Mouse (Mus musculus) stomach, postnatal 0 days (tissue): Measurements from ENCODE around the gene Pdyn. TPM values are rescaled to one million over a fixed set of nuclear protein-coding genes. Genes with fewer than 3 reads are reported as not detected.

Experiments
- ATAC-seq: fragments of 200-750 bp; cut with Nextera tagmentation; 2 replicates; pipeline ENCODE4 v1.8.0; 2017; ENCODE audit not compliant: low FRiP score, low TSS enrichment
- DNase-seq: peaks from one replicate; pipeline ENCODE4 v3.0.0-alpha.2; 2016; ENCODE audit warnings: low spot score
- H3K27ac ChIP-seq: fragments of 300-500 bp; sonication (generic); replicated peaks from 2 replicates; pipeline ENCODE4 v1.5.1; 2014; ENCODE audit warnings: mild to moderate bottlenecking, control low read depth
- H3K27me3 ChIP-seq: fragments of 300-500 bp; sonication (generic); 2 replicates; pipeline ENCODE4 v1.6.1; 2014; ENCODE audit warnings: low read length; ENCODE audit not compliant: control insufficient read depth, insufficient read depth
- H3K36me3 ChIP-seq: fragments of 300-500 bp; sonication (generic); 2 replicates; pipeline ENCODE4 v1.6.1; 2014; ENCODE audit warnings: low read length, mixed read lengths; ENCODE audit not compliant: control insufficient read depth, insufficient read depth
- H3K4me1 ChIP-seq: fragments of 300-500 bp; sonication (generic); replicated peaks from 2 replicates; pipeline ENCODE4 v1.6.1; 2014; ENCODE audit warnings: antibody characterized with exemption; ENCODE audit not compliant: control insufficient read depth, insufficient read depth
- H3K4me2 ChIP-seq: fragments of 300-500 bp; sonication (generic); replicated peaks from 2 replicates; pipeline ENCODE4 v1.6.1; 2014; ENCODE audit warnings: low read depth, mild to moderate bottlenecking, control low read depth, moderate library complexity
- H3K4me3 ChIP-seq: fragments of 300-500 bp; sonication (generic); 2 replicates; pipeline ENCODE4 v1.5.1; 2014; ENCODE audit warnings: low read depth, low read length, control low read depth
- H3K9ac ChIP-seq: fragments of 300-500 bp; sonication (generic); 2 replicates; pipeline ENCODE4 v1.6.1; 2014; ENCODE audit warnings: mild to moderate bottlenecking, low read length, control low read depth, mixed read lengths
- H3K9me3 ChIP-seq: fragments of 300-500 bp; sonication (generic); 2 replicates; pipeline ENCODE4 v1.6.1; 2016; ENCODE audit warnings: low read length; ENCODE audit not compliant: control insufficient read depth
- CTCF ChIP-seq: IDR thresholded peaks from 2 replicates; pipeline ENCODE4 v1.5.1; 2016; ENCODE audit warnings: antibody characterized with exemption, low read depth, mild to moderate bottlenecking, moderate library complexity
- EP300 ChIP-seq: optimal IDR thresholded peaks from 2 replicates; pipeline ENCODE3; 2016; ENCODE audit warnings: antibody characterized with exemption
- WGBS: fragments of 180-500 bp; shearing (Covaris S2); extraction: QIAGEN DNeasy Blood & Tissue Kit; methylation state at CpG from one replicate; pipeline ENCODE4 v1.1.7; 2014; 5-methylcytosine and 5-hydroxymethylcytosine counted together
- polyA plus RNA-seq: library from polyadenylated mRNA; unstranded; fragments of >200 nt; fragmentation: Nextera tagmentation; extraction: Ambion mirVana; gene quantifications from 2 replicates; pipeline ENCODE4 v1.2.1, GENCODE M21; 2015

The Pdyn gene
- polyA plus RNA-seq, 1 experiment from 2014 or later = 0.08 TPM

- H3K9me3 ChIP-seq = no peaks in the 10 kb centered on the region
- ATAC-seq = no peak
Measured at GRCm38 (mm10) chr2:129671911-129672310, 27.7 kb downstream of the Pdyn start.

GRCm38 (mm10) chr2:129662484-129662883 lies 37.2 kb downstream of the Pdyn start:
- no peak for ATAC-seq
- 71% methylated on average over 4 of the region's 4 CpGs for WGBS
- no peak overlapping the region for H3K9ac ChIP-seq

More at GRCm38 (mm10) chr2:129671911-129672310, 27.7 kb downstream of the Pdyn start:
- Histone ChIP-seq H3K27me3 (no peaks in the 10 kb centered on the region), H3K4me1 (no peaks in the 10 kb centered on the region), H3K9ac (no peak overlapping the region), H3K4me3 (no peak overlapping the region), H3K4me2 (no peak overlapping the region), H3K36me3 (no peaks in the 10 kb centered on the region), H3K27ac (no peak overlapping the region)
- TF ChIP-seq CTCF = no peak
- TF ChIP-seq EP300 = no peak
- DNase-seq = no peak
- WGBS = 66% methylated on average over 4 of the region's 4 CpGs

GRCm38 (mm10) chr2:129660020-129660419 lies 39.6 kb downstream of the Pdyn start:
- DNase-seq = no peak
- Histone ChIP-seq H3K36me3 (no peaks in the 10 kb centered on the region), H3K4me3 (no peak overlapping the region), H3K27ac (no peak overlapping the region), H3K4me1 (no peaks in the 10 kb centered on the region), H3K4me2 (no peak overlapping the region), H3K27me3 (no peaks in the 10 kb centered on the region), H3K9ac (no peak overlapping the region), H3K9me3 (no peaks in the 10 kb centered on the region)
- no peak for ATAC-seq
- WGBS = 62% methylated on average over 6 of the region's 6 CpGs
- no peak for TF ChIP-seq EP300
- TF ChIP-seq CTCF = peak; percentile 57

More at GRCm38 (mm10) chr2:129662484-129662883, 37.2 kb downstream of the Pdyn start:
- no peak overlapping the region for H3K4me2 ChIP-seq
- TF ChIP-seq EP300 = no peak
- no peak for TF ChIP-seq CTCF
- no peak overlapping the region for H3K27ac ChIP-seq
- no peaks in the 10 kb centered on the region for H3K27me3 ChIP-seq
- H3K36me3 ChIP-seq = no peaks in the 10 kb centered on the region
- DNase-seq = no peak
- H3K9me3 ChIP-seq = no peaks in the 10 kb centered on the region
- H3K4me1 ChIP-seq = no peaks in the 10 kb centered on the region
- H3K4me3 ChIP-seq = no peak overlapping the region

- Histone ChIP-seq H3K27me3 (no peaks in the 10 kb centered on the region), H3K9ac (no peak overlapping the region), H3K27ac (no peak overlapping the region), H3K9me3 (no peaks in the 10 kb centered on the region), H3K4me1 (no peaks in the 10 kb centered on the region), H3K36me3 (no peaks in the 10 kb centered on the region), H3K4me2 (no peak overlapping the region), H3K4me3 (no peak overlapping the region)
- 78% methylated on average over 4 of the region's 4 CpGs for WGBS
- ATAC-seq = no peak
- TF ChIP-seq CTCF = no peak
- TF ChIP-seq EP300 = no peak
- DNase-seq = no peak
Measured at GRCm38 (mm10) chr2:129658796-129659195, 40.8 kb downstream of the Pdyn start.

GRCm38 (mm10) chr2:129655033-129655432 lies 44.6 kb downstream of the Pdyn start:
- no peaks in the 10 kb centered on the region for H3K36me3 ChIP-seq
- H3K4me3 ChIP-seq = no peak overlapping the region
- ATAC-seq = no peak
- H3K4me2 ChIP-seq = no peak overlapping the region
- no peak overlapping the region for H3K9ac ChIP-seq
- 87% methylated on average over 4 of the region's 4 CpGs for WGBS
- TF ChIP-seq EP300 = no peak
- no peak for TF ChIP-seq CTCF
- H3K27me3 ChIP-seq = no peaks in the 10 kb centered on the region
- DNase-seq = no peak
- H3K4me1 ChIP-seq = no peaks in the 10 kb centered on the region
- no peaks in the 10 kb centered on the region for H3K9me3 ChIP-seq
- H3K27ac ChIP-seq = no peak overlapping the region

GRCm38 (mm10) chr2:129654233-129654950 lies 45.3 kb downstream of the Pdyn start:
- no peak for ATAC-seq
- WGBS = 78% methylated on average over 4 of the region's 4 CpGs
- Histone ChIP-seq H3K27me3 (no peaks in the 10 kb centered on the region), H3K4me1 (no peaks in the 10 kb centered on the region), H3K4me2 (no peak overlapping the region), H3K36me3 (no peaks in the 10 kb centered on the region), H3K27ac (no peak overlapping the region), H3K9me3 (no peaks in the 10 kb centered on the region), H3K9ac (no peak overlapping the region), H3K4me3 (no peak overlapping the region)
- DNase-seq = no peak
- TF ChIP-seq EP300 (no peak), CTCF (no peak)
